In genomic region chr8:88512094-88512794, GRCm38 (mm10) we compare ENCODE assay signal across 10 mouse cellular contexts. TPM values are rescaled to one million over a fixed set of nuclear protein-coding genes. Genes with fewer than 3 reads are reported as not detected.
DNase-seq lines count a peak whose midpoint lies in the region; ATAC-seq and TF ChIP-seq lines count a peak whose summit lies in the region.
"Had no signal": no experiment of that assay in that cellular context is flagged by ENCODE, and none has a peak within 500 bp of the region (broad histone marks: within the 10 kb centered on the region; RNA-seq: fewer than 3 reads in every experiment).

No protein-coding gene starts in this region.

- H3K27ac ChIP-seq in left cerebral cortex, adult 2 months, result no peak overlapping the region
- H3K27ac ChIP-seq in embryonic facial prominence, embryonic 13.5 days, result no peak overlapping the region
- no peak overlapping the region for H3K27ac ChIP-seq in kidney, embryonic 15.5 days
- H3K27ac ChIP-seq: embryonic facial prominence, embryonic 15.5 days had no signal

- WGBS in embryonic facial prominence, embryonic 13.5 days, result 8% methylated on average over 15 of the region's 15 CpGs
- WGBS in kidney, embryonic 15.5 days, result 9% methylated on average over 15 of the region's 15 CpGs

- no peaks in the 10 kb centered on the region for H3K4me1 ChIP-seq in embryonic facial prominence, embryonic 13.5 days
- peaks cover 7% of the 10 kb centered on the region for H3K4me1 ChIP-seq in kidney, embryonic 15.5 days
- H3K4me1 ChIP-seq: embryonic facial prominence, embryonic 15.5 days had no signal

- H3K9me3 ChIP-seq in embryonic facial prominence, embryonic 13.5 days, result no peaks in the 10 kb centered on the region
- H3K9me3 ChIP-seq in kidney, embryonic 15.5 days (replicated peaks), result no peaks in the 10 kb centered on the region
- H3K9me3 ChIP-seq: embryonic facial prominence, embryonic 15.5 days had no signal

- intact Hi-C loops in left cerebral cortex, postnatal 10 days (cut with DNase I), result no loop called here
- intact Hi-C loops in left cerebral cortex, adult 2 months (cut with DNase I), result no loop called here

- peak overlapping the region; percentile 27; the same call in 1 of the 2 replicates for H3K9ac ChIP-seq in embryonic facial prominence, embryonic 13.5 days
- H3K9ac ChIP-seq in kidney, embryonic 15.5 days, result no peak overlapping the region
- H3K9ac ChIP-seq: embryonic facial prominence, embryonic 15.5 days had no signal

- ATAC-seq in embryonic facial prominence, embryonic 13.5 days (ENCODE audit: insufficient number of reproducible peaks, insufficient read depth, low FRiP score, low TSS enrichment, low read depth), result no peak
- no peak for ATAC-seq in kidney, embryonic 15.5 days (replicated peaks; ENCODE audit: low FRiP score)

- TF ChIP-seq CTCF in left cerebral cortex, adult 2 months (IDR thresholded peaks at IDR 0.05), result no peak

- H3K27me3 ChIP-seq in embryonic facial prominence, embryonic 13.5 days, result peaks cover 35% of the 10 kb centered on the region
- peaks cover 28% of the 10 kb centered on the region for H3K27me3 ChIP-seq in kidney, embryonic 15.5 days

- H3K4me2 ChIP-seq in embryonic facial prominence, embryonic 13.5 days, result peak overlapping the region; percentile 30; the same call in 1 of the 2 replicates
- H3K4me2 ChIP-seq in kidney, embryonic 15.5 days, result no peak overlapping the region
- H3K4me2 ChIP-seq: embryonic facial prominence, embryonic 15.5 days had no signal

- DNase-seq in left cerebral cortex, postnatal 10 days (ENCODE audit: extremely low spot score in 1 of 2, low spot score in 2 of 2), result peak; percentile 40 to 49
- no peak for DNase-seq in left cerebral cortex, adult 2 months (ENCODE audit: extremely low spot score in 1 of 2, low spot score in 2 of 2)
- DNase-seq in layer of hippocampus, postnatal 14 days (ENCODE audit: low spot score in 2 of 2), result peak; percentile 19 to 53
- DNase-seq in right cerebral cortex, postnatal 10 days (ENCODE audit: low spot score in 2 of 2), result peak; percentile 75 to 78
- DNase-seq in adrenal gland, postnatal 4 days (ENCODE audit: low spot score in 2 of 2), result no peak
- DNase-seq in spleen, adult 12 weeks (ENCODE audit: low spot score), result no peak

- no peak overlapping the region for H3K4me3 ChIP-seq in left cerebral cortex, adult 2 months
- H3K4me3 ChIP-seq in embryonic facial prominence, embryonic 13.5 days, result no peak overlapping the region
- no peak overlapping the region for H3K4me3 ChIP-seq in kidney, embryonic 15.5 days (replicated peaks)
- H3K4me3 ChIP-seq: embryonic facial prominence, embryonic 15.5 days had no signal

- H3K36me3 ChIP-seq in embryonic facial prominence, embryonic 13.5 days, result no peaks in the 10 kb centered on the region
- no peaks in the 10 kb centered on the region for H3K36me3 ChIP-seq in kidney, embryonic 15.5 days
- H3K36me3 ChIP-seq: embryonic facial prominence, embryonic 15.5 days had no signal

RNA-seq across cellular contexts. Expression of gene Nkd1, which starts 8.9 kb away (rescaled TPM):
- total RNA-seq in left cerebral cortex, postnatal 10 days (2021), result 10 to 100 TPM; 17.2 to 24.4 TPM
- total RNA-seq in left cerebral cortex, adult 2 months (2021), result 10 to 100 TPM; 13.7 to 14.1 TPM
- 101 and 122 TPM in 2 replicates for polyA plus RNA-seq in embryonic facial prominence, embryonic 13.5 days (2015; fragmentation: Nextera tagmentation; extraction: Ambion mirVana)
- 10 to 100 TPM; 13.4 to 14.7 TPM for total RNA-seq in layer of hippocampus, postnatal 14 days (2021)
- total RNA-seq in adrenal gland, postnatal 4 days (2021), result 10 to 100 TPM; 47.8 to 54.3 TPM
- 60.0 and 68.1 TPM in 2 replicates for polyA plus RNA-seq in kidney, embryonic 15.5 days (2015; fragmentation: Nextera tagmentation; extraction: Ambion mirVana)
- polyA plus RNA-seq: C2C12 had no signal

Comparison
In these comparisons a context has a peak if more than half of its experiments do, and no peak if none do; other contexts are left out.
1. DNase-seq: peak in left cerebral cortex, postnatal 10 days (2 of 2), layer of hippocampus, postnatal 14 days (2 of 2) and right cerebral cortex, postnatal 10 days (2 of 2); none in left cerebral cortex, adult 2 months (0 of 2), adrenal gland, postnatal 4 days (0 of 2) and spleen, adult 12 weeks (single experiment).